Mouse (Mus musculus): ENCODE data around the gene Grin1.

DNA sequence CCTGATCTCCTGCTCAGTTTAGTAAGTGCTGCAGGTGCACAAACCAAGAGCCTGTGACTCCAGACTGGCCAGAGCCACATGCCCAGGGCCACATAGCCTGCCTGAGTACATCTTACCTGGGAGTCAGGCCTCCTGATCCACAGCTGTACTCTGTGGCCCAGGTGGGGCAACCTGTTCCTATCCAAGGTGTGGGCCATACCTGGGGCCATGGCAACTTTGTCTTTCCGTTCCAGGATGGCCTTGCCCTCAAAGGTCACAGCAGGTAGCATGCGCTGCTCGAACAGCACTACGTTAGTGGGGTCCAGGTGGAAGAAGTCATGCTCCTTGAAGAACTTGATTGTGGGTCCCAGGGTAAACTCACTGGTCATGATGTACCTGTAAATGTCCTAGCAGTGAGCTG lies 45.3 kb upstream of the Grin1 start:
- TF ChIP-seq POLR2A (IDR thresholded peaks at IDR 0.05; ENCODE audit: borderline replicate concordance, insufficient read depth, low read length) (no peak), CTCF (IDR thresholded peaks at IDR 0.05; ENCODE audit: borderline replicate concordance, insufficient read depth, low read depth, low read length) (no peak)
